Mouse (Mus musculus) kidney, postnatal 25 days (tissue): ENCODE measurements around the gene Slc40a1.

Experiments
- DNase-seq, 2 experiments: peaks; one replicate each; pipeline ENCODE4 v3.0.0; 2021; ENCODE audit warnings: mixed read lengths in 2 of 2

Slc40a1 gene

DNA sequence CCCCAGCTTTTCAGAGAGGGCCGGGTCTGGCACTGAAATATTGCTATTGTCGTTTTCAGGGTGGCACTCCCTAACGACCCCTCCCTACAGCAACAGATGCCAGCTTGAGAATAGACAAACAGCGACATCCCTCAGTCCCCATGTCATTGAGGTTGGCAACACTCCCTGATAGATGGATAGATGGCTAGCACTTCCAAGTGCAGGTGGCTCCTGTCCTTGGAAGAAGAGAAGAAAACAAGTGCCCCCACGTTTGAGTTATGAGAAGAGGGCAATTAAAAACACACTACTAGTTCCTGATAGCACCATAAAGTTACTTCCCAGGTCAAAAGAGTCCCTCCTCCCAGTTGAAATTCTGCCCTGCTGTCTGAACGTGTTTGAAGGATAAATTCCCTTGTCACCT is 44.2 kb downstream of the Slc40a1 start:
- no peak for DNase-seq

DNA sequence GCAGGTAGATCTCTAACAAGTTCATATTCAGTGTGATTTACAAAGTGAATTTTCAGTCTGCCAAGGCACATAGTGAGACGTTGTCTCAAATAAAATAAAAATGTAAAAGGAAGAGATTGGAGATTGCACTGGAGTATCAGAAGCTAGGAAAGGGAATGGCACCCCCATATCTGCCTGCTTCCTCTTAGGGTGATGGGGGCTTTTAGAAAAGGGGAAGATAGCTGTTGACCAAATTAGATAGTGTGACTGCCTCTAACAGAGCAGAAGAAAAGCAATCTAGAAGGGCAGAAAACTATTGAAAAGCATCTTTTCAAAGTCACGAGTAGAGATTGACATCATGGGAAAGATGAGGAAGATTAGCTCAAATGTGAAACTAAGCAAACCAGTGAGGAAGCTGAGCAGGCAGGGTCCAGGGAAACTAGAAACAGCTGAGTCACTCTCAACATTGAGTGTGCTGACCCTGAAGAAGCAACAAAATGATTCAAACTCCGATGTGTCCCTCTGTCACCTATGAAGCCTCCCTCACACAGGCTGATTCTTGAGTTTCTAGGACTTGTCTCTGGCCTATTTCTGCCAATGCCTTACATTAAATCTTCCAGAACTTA is 45.0 kb downstream of the Slc40a1 start:
- DNase-seq = no peak

DNA sequence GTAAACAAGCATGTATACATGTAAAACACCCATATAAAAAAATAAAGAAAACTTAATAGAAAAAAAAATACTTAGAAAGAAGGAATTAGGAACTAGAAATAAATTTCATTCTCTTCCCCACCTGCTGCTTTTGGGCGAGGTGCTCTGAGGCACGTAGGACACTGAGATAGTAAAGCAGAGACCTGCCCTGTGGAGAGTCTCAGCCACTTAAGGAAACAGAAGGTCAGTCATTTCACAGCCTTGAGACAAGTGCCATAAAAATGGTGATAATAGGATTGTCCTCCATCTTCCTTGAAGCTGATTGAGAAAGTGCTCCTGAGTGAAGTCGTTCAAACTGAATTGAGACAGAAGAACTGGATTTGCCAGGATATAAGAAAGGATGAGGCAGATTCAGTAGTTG is 48.9 kb downstream of the Slc40a1 start:
- no peak for DNase-seq

DNA sequence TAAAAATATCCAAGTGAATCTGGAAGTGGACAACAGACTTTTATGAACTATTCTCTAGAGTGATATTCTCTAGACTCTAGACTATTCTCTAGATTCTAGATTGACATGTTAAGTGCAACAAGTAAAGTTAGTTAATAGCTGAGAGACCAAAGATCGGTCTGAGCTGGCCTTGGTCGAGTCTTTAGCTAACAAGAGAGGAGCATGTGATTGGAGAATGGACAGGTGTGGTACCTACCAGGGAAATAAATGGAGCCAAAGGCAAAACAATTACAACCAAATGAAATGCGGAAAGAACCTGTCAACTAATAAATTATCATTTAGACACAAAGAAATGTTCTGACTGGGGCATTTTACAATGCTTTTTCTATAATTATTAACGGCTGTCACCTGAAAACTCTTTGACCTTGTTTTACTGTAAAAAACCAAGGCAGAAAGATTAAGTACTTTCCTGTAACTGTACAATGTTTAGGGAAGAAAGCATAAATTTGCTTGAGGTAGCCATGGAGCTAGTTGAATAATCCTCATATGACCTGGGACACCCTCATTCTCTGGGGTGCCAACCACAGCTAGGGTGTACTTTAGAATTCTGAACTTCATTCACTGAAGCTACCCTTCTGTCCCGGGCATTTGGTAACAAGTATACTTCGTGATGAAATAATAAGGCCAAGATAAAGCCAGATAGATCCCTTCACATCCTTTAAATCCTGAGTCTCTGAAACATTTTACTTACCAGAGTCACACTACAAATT is 49.7 kb downstream of the Slc40a1 start:
- DNase-seq = no peak

DNA sequence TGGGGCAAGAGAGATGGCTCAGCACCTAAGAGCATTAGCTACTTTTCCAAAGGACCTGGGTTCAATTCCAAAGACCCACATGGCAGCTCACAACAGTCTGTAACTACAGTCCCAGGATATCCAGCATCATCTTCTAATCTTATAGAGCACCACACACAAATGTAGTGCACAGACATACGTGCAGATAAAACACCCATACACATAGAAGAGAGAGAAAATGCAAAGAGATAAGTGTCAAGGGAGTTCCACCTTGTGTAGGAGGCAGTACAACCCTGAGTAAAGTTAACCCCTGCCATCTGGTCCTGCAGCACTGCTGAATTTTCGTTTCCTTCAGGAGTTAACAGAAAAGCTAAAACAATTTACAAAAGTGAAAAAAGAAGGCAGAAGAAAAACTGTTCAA is 50.7 kb downstream of the Slc40a1 start:
- DNase-seq = no peak

DNA sequence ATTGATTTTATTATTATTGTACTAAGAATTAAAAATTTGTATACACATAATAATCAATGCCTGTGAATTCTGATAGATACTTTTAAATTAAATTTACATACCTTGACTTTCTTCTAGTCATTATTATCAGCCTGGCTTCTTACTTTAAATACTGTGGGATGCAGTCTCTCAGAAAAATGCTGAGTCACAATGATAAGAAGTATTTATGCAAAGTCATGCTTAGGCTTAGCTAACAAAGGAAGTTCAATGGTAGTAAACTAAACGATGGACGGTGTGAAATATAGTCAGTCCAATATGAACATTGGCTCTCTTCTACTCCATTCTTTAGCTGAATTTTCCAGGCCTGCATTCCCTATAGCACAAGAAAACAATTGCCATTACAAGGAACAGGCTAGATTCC is 53.1 kb downstream of the Slc40a1 start:
- DNase-seq = no peak

DNA sequence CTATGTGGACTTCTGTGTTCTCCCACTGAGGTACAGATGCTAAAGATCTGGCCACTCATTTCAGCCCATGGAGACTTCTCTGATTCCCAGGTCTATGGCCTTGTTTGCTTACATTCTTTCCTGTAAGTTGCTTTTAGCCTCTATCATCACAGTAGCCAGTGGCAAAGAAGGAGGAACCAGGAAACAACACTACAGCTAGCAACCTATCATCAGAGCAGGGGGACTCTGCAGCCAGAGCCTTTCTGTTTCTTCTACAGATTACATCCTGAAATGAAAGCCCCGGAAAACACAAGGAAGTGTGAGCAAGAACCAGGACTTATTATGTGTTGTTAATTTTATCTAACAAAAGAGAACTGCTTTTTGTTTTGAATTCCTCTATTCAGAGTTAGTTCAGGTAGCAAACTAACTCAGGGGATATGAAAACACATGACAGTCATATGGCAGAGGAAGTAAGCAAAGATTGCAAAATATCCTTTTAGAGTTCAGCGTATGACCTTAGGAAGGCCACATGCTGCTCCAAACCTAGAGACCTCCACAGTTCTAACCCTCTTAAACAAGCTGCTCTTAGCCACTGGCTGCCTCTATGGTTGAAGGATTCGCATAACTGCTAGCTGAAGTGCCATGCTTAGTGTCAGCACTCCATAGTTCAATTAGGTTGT is 57.7 kb downstream of the Slc40a1 start:
- no peak for DNase-seq

DNA sequence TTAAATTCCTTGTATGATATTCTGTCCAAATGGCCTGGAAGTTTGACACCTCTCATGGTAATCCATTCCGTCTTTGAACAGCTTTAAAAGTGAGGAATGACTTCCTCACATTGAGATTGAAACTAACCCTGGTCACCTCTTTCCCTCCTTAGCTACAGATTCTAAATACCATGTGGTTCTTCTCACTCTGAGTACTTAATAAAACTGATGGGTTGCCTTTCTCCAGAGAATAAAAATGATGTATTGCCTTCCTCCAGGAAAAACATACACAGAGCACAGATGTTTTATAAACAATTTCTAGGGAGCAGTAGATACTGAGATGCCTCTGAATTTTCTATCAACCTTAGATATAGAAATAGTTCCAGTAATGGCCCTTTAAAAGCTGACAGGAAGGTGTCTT is 58.3 kb downstream of the Slc40a1 start:
- DNase-seq = no peak

DNA sequence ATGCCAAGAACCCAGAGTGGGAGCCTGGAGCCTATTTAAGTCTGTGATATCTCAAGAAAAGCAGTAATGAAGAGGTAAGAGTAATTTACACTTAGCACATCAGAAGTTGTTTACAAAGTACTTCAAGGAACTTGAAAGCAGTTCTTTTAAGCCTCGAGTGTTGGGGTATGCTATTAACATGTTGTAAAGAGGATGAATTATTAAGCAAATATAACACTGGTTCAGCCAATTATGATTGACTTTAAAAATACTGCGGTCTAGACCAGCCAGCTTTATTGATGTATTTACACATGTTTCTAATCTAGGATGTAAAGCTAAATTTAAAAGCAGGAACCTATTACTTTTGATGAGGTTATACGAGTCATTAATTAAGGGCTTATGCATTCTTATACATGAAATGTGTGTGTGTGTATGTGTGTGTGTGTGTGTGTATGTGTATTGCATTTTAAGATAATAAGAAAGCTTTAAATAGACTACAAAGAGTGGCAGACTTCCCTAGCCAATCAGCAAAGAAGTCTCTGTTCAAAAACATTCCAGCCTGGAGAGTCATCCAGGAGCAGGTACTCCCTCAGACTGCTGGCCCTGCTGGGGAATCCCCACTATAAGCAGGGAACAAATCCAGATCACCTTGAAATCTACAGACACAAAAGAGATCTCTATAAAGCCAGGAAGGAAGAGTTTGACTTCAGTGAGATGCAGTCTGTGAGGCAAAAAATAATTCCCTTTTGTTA is 59.9 kb downstream of the Slc40a1 start:
- no peak for DNase-seq

DNA sequence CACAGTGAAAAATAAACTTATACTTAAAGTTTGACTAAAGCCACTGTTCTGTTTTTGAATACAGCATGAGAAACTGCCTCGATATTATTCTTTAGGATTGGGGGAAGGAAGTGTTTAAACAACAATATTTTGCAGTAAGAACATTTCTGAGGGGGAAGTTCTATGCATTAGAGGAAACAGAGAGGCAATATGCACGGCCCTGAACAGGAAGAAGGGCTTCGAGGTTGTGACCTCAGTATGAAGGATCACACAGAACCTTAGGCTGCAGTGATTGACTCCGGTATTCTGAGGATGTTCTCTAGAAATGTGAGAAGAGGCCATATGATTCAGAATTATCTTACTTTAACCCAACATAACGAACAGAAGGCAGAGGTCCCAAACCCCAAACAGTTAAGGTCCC is 60.6 kb downstream of the Slc40a1 start:
- DNase-seq = no peak

DNA sequence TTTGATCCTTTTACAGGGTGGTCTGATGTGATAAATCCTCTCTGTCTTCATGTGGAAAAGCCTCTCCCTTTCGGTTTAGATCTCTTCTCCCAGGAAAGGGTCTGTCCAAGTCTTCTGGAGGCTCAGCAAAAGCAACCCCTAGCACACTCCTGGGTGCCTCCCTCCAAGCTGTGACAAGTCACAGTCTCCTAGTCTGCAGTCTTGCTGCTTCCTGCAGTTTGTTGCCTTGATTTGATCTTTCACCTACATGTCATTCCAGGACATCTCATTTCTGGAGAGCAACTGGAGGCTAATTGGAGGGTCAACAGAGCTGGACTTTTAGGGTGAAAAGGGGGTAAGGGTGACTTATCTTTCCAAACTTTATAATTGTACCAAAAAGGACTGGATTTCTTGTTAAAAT is 61.0 kb downstream of the Slc40a1 start:
- DNase-seq = peak; percentile 6 to 45

DNA sequence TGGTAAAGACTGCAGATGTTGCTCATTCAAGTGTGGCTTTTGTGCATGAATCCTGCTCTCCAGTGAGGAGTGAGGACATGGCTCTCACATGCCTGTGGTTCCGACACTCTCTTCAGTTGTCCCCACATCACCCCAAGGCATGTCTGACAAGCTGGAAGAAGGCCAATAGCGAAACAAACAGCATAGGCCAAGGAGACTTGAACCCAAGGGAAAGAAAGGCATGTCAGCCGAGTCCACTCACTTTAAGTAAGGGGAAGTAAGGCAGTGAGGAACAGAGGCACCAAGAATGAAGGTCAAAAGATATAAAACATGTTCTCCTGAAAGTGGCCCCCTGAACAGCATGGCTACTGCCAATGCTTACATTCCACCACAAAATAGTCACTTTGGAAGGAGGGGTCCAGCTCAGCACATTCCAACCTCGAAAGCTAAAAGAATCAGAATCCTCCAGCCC is 61.7 kb downstream of the Slc40a1 start:
- peak; percentile 29 to 58 for DNase-seq

DNA sequence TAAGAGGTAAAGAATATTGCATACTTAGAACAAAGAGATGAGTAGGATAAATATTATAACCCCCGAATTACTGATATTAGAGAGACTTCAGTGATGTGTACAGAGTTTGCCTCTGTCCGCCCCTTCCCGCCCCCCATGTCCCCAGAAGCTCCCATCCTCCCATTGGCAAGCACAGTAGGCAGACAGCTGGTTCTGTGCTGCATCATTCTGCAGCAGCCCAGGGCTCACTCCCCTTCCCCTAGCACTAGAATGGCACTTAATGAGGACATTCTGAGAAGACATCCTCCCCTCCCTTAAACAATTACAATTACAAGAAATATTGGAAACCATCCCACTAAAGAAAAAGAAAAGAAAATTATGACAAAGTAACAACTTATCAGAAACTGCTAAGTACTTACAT is 62.7 kb downstream of the Slc40a1 start:
- no peak for DNase-seq

DNA sequence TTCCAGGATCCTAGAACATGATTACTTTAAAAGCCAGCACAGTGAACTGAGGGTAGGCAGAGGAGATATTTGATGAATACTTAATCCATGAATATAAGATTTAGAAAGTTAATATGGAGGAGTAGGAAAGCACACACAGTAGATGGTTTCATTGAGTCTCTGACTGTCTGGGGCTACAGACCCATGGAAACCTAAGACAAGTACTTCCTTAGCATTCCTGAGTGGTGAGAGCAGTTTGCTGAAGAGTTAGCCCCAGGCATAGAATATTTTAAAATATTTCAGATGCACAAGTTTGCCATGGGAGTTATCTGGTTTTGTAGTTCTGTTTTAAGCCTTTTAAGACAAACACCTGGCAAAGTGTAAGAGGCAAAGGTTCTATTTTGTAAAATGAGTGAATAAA is 65.2 kb downstream of the Slc40a1 start:
- DNase-seq = no peak

DNA sequence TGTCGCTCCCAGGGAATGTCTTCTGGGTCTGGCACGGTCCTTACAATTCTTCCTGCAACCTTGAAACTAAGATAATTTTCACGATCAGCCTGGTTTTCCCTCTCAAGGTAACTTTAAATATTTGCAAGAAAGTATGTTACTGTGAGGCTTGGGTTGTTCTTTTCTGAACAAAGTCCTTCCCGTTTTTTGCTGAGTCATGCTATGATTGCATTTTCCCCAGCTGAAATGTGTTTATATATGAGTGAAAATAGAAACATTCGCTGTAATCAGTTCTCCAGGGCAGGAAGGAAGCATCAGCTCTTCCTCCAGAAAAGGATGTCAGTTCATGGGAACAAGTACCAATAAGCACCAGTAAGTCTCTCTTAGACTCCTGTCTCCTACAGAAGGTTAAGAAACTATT is 66.0 kb downstream of the Slc40a1 start:
- no peak for DNase-seq
